Mouse (Mus musculus): ENCODE measurements around the gene Klhl26. TPM values are rescaled to one million over a fixed set of nuclear protein-coding genes. Genes with fewer than 3 reads are reported as not detected.

Gene Klhl26
- polyA plus RNA-seq, 1 experiment, result 10.9 TPM

DNA sequence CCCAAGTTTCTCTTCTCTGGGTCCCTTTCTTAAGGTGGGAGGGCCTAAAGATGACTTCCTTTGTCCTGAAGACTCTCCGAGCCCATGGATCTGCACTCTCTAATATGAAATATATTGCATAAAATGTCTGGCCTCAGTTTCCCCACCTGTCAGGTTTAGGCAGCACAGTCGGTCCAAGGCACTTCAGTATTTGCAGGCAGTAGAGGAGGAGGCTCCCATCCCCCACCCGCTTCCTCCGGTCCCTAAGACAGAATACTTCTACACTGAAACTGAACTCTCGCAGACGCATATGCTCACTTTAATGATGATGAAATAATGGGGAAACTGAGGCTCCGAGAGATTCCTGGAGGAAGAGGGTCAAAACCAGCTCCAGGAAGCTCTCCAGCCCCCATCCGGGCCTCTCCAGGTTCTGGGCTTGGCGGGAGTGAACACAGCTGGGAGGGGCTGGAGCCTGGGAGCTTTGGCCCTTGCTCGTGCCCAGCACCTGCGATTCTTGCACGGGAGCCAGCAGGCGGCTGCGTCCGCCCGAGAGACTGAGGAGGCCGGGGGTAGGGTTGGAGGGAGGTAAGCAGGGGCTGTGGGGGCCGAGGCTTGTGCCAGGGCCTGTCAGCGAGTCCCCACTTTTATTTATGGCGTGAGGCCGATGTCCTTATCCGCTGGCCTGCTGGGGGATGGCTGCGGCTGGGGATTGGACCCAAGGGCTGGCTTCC is 25.2 kb upstream of the Klhl26 start:
- H3K27ac ChIP-seq (ENCODE audit: insufficient read depth, low read depth, low read length), result no peak overlapping the region
- TF ChIP-seq POLR2A (IDR thresholded peaks at IDR 0.05; ENCODE audit: borderline replicate concordance, low read depth, low read length) (no peak), CTCF (IDR thresholded peaks at IDR 0.05; ENCODE audit: low read depth, low read length) (no peak)
- no peak overlapping the region for H3K4me3 ChIP-seq (ENCODE audit: insufficient read depth, low read length)
- no peaks in the 10 kb centered on the region for H3K4me1 ChIP-seq (ENCODE audit: control insufficient read depth, insufficient read depth, low read length)

DNA sequence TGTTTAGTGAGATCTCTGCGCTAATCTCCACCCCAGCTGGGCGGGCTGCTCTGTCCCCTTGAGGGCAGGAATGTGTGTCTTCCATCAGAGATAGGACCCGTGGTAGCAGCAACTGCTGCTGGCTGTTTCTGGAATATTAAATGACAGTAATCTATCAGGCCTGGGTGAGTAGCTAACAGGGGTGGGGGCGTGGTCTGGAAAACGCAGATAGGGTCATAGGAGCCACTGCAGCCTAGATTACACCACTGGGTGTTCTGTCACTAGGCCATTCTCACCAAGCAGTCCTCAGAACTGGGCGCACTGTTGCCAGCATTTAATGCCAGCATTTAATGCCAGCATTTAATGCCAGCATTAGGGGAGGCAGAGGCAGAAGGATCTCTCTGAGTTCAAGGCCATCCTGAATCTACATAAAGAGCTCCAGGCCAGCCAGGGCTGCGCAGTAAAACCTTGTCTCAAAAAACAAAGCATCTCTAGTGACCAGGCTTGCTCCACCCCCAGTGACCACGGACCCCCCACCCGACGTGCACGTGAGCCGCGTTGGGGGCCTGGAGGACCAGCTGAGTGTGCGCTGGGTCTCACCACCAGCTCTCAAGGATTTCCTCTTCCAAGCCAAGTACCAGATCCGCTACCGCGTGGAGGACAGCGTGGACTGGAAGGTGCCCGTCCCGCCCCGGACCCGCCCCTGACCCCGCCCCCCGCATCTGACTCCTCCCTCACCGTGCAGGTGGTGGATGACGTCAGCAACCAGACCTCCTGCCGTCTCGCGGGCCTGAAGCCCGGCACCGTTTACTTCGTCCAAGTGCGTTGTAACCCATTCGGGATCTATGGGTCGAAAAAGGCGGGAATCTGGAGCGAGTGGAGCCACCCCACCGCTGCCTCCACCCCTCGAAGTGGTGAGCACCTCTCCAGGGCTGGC is 23.9 kb upstream of the Klhl26 start:
- H3K4me1 ChIP-seq (ENCODE audit: control insufficient read depth, insufficient read depth, low read length), result no peaks in the 10 kb centered on the region
- no peak for TF ChIP-seq CTCF (IDR thresholded peaks at IDR 0.05; ENCODE audit: low read depth, low read length)
- TF ChIP-seq POLR2A (IDR thresholded peaks at IDR 0.05; ENCODE audit: borderline replicate concordance, low read depth, low read length), result no peak
- H3K4me3 ChIP-seq (ENCODE audit: insufficient read depth, low read length), result no peak overlapping the region
- no peak overlapping the region for H3K27ac ChIP-seq (ENCODE audit: insufficient read depth, low read depth, low read length)

DNA sequence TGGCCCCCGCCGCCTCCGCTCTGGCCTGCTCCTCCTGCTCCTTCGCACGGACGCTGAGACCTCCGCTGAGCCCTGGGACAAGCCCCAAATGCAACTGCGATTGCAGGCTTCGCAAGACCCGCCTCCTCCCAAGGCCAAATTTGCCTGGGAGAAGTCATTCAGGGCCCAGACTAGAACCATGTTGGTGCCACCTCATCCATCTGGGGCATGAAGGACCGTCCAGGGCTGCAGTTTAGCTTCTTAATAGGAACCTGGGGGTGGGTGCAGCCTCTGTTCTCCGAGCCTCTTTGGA is 18.9 kb upstream of the Klhl26 start:
- H3K27ac ChIP-seq (ENCODE audit: insufficient read depth, low read depth, low read length), result no peak overlapping the region
- no peak for TF ChIP-seq POLR2A (IDR thresholded peaks at IDR 0.05; ENCODE audit: borderline replicate concordance, low read depth, low read length)
- TF ChIP-seq CTCF (IDR thresholded peaks at IDR 0.05; ENCODE audit: low read depth, low read length), result no peak
- no peaks in the 10 kb centered on the region for H3K4me1 ChIP-seq (ENCODE audit: control insufficient read depth, insufficient read depth, low read length)
- H3K4me3 ChIP-seq (ENCODE audit: insufficient read depth, low read length), result no peak overlapping the region

DNA sequence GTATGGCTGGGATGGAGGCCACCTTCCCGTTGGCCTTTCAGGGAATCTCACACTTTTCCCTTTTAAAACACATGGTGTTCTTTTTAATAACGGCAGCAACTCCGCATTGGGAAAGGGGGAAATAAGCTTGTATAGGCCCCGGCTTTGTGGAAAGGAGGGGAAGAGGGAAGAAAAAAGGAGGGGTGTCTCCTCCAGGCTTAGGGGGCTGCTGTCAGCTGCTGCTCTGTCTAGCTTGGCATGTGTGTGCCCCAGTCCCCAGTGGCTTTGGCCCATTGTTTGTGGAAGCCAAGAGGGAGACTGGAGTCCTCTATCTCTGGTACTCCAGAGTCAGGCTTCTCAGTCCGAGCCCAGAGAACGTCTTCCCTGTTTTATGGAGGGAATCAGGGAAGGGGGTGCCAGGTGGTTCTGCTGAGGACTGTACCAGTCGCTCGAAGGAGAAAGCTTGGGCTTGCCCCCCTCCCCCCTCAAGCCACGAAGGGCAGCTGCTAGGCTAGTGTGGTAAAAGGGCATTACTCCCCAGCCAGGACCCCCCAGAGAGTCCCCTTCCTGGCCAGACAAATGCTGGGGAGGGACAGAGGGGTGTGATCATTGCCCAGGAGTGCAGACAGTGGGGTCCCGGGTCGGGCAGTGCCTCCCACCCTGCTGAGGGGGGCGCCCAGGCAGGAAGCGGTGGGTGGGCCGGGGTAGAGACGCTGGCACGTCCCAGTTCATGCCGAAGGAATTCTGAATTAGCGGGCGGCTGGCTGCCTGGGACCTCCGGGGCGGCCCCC is 18.4 kb upstream of the Klhl26 start:
- H3K27ac ChIP-seq (ENCODE audit: insufficient read depth, low read depth, low read length), result no peak overlapping the region
- H3K4me3 ChIP-seq (ENCODE audit: insufficient read depth, low read length), result no peak overlapping the region
- no peak for TF ChIP-seq POLR2A (IDR thresholded peaks at IDR 0.05; ENCODE audit: borderline replicate concordance, low read depth, low read length)
- no peak for TF ChIP-seq CTCF (IDR thresholded peaks at IDR 0.05; ENCODE audit: low read depth, low read length)
- no peaks in the 10 kb centered on the region for H3K4me1 ChIP-seq (ENCODE audit: control insufficient read depth, insufficient read depth, low read length)

DNA sequence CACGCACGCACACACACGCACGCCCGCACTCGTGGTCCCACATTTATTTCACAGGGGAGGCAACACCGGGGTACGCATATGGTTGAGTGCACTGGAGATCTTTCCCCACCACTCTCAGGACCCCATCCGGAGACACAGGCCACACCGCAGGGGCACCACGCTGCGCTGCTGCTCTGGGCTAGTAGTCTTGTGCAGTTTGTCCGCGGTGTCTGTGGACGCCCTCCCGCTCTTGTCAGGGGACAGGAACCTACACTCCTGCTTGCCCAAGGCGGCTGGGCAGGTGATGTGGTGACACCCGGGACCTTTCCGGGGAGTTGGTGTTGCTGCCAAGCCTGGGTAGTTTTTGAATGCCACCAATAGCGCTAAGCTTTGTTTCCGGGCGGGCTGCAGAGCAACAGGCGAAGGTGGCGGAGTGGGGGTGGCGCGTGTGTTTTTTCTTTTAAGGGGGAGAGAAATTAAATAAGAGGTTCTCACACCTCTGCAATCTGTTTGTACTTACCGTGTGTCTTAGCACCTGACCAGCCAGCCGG is 17.7 kb upstream of the Klhl26 start:
- no peak overlapping the region for H3K4me3 ChIP-seq (ENCODE audit: insufficient read depth, low read length)
- H3K4me1 ChIP-seq (ENCODE audit: control insufficient read depth, insufficient read depth, low read length), result no peaks in the 10 kb centered on the region
- no peak overlapping the region for H3K27ac ChIP-seq (ENCODE audit: insufficient read depth, low read depth, low read length)
- TF ChIP-seq CTCF (IDR thresholded peaks at IDR 0.05; ENCODE audit: low read depth, low read length) (no peak), POLR2A (IDR thresholded peaks at IDR 0.05; ENCODE audit: borderline replicate concordance, low read depth, low read length) (no peak)

DNA sequence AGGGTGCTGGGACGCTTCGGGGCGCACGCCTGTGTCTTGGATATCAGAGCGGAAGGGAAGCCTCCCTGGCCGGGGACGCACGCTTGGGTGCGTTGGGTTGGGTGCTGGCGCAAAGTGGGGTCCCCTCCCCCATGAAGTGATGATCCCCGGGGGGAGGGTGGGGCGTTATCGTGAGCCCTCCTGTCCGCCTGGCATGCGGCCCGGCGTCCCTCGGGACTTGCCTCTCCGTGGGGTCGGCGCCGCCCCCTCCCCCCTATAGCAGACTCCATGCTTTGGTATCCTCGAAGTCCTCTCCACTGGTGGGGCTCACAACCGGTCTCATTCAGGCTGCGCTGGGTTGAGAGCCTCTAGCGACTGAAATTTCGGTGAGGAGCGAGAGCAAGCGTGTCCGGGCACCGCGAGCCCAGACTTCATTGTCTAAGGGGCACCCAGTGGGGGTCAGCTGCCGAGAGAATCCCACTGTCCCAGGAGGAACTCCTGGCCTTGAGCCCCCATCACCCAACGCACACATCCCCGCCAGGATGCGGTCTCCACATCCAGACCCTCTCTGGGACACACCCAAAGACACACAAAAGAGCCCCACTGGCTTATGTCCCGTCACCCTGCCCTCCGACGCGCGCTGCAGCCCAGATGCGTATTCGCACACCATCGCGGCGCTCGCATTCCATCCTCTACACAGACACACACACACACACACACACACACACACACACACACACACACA is 17.1 kb upstream of the Klhl26 start:
- Histone ChIP-seq H3K4me1 (ENCODE audit: control insufficient read depth, insufficient read depth, low read length) (no peaks in the 10 kb centered on the region), H3K4me3 (ENCODE audit: insufficient read depth, low read length) (no peak overlapping the region), H3K27ac (ENCODE audit: insufficient read depth, low read depth, low read length) (no peak overlapping the region)
- TF ChIP-seq POLR2A (IDR thresholded peaks at IDR 0.05; ENCODE audit: borderline replicate concordance, low read depth, low read length), result no peak
- TF ChIP-seq CTCF (IDR thresholded peaks at IDR 0.05; ENCODE audit: low read depth, low read length), result no peak

DNA sequence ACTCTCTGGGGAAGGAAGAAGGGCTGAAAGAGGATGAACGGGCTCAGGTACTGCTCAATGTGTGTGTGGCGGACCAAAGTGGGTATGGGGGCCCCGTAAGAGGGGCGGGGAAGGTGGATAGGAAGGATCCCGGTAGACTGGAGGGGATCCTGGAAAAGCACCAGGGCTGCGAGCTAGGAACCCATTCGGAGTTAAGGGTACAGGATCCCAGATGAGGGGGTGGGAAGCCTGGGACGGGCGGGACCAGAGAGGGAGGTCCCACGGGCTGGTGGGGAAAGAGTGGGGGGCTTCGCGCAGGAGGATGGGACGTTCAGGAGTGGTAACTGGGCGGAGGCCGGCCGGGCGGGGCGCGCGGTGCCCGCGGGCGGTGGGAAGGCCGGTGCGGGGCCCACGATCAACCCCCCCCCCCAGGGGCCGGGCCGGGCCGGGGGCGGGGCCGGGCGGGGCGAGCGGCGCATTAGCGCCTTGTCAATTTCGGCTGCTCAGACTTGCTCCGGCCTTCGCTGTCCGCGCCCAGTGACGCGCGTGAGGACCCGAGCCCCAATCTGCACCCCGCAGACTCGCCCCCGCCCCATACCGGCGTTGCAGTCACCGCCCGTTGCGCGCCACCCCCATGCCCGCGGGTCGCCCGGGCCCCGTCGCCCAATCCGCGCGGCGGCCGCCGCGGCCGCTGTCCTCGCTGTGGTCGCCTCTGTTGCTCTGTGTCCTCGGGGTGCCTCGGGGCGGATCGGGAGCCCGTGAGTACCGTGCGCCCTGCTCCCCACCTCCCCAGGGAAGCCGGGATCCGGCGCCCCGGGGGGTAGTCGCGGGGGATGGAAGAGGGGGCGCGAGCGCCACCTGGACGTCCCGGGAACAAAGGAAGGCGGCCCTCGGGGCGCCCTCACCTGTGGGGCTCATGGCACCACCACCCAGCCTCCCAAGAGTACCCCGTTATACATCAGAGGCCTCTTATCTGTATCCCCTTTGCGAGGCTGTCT is 16.2 kb upstream of the Klhl26 start, which contains the start of gene Crlf1:
Gene Crlf1 (plus strand): TSS at position 495 of the 977 bp plus-strand sequence.
- H3K4me3 ChIP-seq (ENCODE audit: insufficient read depth, low read length), result no peak within 1 kb of the TSS
- no peak within 1 kb of the TSS for H3K27ac ChIP-seq (ENCODE audit: insufficient read depth, low read depth, low read length)
- no peak for TF ChIP-seq CTCF (IDR thresholded peaks at IDR 0.05; ENCODE audit: low read depth, low read length)
- no peak for TF ChIP-seq POLR2A (IDR thresholded peaks at IDR 0.05; ENCODE audit: borderline replicate concordance, low read depth, low read length)
- no peaks in the 10 kb centered on the region; the same call in 1 of the 2 replicates for H3K4me1 ChIP-seq (ENCODE audit: control insufficient read depth, insufficient read depth, low read length)

DNA sequence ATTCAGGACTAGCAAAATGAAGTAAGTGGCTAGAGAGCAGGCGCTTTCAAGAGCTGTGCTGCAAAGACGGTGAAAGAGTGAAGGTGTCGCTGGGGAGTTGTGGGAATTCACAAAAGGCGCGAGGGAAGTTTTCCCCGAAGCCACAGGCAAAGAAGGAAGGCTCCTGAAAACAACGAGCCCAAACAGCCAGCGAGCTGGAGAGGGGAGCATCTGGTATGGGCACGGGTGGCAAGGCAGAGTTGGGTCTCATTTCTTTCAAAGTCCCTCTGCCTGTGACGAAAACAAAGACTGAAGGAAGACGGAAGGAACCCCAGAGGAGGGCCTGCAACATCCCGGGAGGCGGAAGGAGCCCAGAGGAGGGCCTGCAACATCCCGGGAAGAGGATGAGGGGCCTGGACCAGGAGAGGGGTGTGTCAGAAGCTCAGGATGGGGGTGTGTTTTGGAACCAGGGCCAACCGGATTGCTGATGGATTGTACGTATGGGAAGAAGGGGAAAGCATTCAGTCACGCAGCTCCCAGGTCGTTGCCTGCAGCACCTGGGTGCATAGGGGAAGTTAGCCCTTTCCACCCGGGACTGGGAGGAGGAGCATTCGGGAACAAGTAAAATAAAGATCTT is 14.2 kb upstream of the Klhl26 start:
- H3K4me3 ChIP-seq (ENCODE audit: insufficient read depth, low read length), result no peak overlapping the region
- H3K27ac ChIP-seq (ENCODE audit: insufficient read depth, low read depth, low read length), result no peak overlapping the region
- H3K4me1 ChIP-seq (ENCODE audit: control insufficient read depth, insufficient read depth, low read length), result no peaks in the 10 kb centered on the region; the same call in 1 of the 2 replicates
- no peak for TF ChIP-seq CTCF (IDR thresholded peaks at IDR 0.05; ENCODE audit: low read depth, low read length)
- no peak for TF ChIP-seq POLR2A (IDR thresholded peaks at IDR 0.05; ENCODE audit: borderline replicate concordance, low read depth, low read length)

All from bone marrow macrophage, adult 2 months (primary cell).